Mouse (Mus musculus): ENCODE results near the gene Mas1.

The Mas1 gene

DNA sequence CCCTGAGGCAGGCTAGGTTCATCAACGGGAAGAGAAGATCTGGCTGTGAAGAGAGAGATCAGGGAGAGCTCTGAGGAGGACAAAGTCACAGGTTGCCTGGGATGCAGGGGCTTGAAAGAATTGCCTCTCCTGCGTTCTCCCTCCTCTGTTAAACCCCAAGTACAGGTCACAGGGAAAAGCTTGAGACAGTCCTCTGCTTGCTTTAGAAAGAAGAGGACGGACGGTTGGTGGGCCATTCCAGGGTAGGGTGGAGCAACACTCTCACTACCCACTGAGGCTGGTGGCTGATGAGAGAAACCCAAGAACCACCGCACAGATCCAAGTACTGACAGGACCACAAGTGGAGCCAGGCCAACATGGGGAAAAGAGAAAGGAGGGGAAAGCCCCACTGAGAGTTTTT is 7.8 kb upstream of the Mas1 start, which contains the start of gene Mrgprh:
Mrgprh (plus strand) TSS at position 301 of the 400 bp plus-strand sequence.
- no peak for DNase-seq (ENCODE audit: extremely low spot score, low read depth, low spot score)

DNA sequence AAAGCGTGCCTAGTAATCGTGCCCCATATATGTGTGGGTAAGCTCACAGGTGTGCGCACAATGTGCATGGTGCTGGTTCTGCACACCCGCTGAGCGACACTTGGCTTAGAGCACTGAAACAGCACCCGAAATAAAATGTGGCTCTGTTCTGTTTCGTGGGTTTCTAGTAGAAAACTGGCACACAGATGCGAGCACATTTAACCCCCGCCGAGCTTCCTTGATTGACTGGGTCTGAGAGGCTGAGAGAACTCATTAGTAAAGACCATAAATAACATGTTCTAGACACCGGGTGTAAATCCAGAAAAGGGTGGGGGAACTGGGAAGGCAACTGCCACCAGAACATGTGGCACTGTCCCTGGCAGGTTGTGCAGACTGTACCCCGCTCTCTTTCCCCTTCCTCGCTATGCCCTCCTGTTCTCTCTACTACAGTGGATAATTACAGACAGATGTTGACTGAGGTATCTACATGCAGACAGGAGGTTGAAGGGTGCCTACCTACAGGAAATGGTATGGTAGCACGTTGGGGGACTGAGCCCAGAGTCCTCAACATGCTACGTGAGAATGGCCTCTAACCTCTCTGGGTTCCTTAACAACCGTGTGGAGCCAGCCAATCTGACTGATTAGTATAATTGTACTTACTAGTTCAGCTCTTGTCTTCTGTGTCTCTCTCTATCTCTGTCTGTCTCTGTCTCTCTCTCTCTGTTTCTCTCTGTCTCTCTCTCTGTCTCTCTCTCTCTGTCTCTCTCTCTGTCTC is 4.5 kb upstream of the Mas1 start:
- DNase-seq (ENCODE audit: extremely low spot score, low read depth, low spot score): no peak

DNA sequence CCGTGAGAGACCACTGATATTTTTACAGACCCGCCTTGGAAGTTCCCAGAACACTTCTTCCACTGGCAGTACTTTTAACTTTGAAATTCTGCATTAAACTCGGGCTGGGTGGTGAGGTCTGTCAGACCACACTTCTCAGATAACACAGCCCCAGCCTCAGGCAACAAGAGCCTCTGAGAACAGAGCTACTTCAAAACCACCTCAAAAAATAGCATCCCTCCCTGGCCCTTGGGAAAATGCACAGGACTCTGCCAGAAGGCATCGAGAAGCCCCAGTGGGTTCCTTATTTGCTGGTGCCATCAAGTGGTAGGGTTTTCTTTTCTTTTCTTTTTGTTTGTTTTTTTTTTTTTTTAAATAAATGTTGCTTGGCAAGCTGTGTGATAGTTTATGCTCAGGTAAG is 697 bp upstream of the Mas1 start:
- no peak for DNase-seq (ENCODE audit: extremely low spot score, low read depth, low spot score)

DNA sequence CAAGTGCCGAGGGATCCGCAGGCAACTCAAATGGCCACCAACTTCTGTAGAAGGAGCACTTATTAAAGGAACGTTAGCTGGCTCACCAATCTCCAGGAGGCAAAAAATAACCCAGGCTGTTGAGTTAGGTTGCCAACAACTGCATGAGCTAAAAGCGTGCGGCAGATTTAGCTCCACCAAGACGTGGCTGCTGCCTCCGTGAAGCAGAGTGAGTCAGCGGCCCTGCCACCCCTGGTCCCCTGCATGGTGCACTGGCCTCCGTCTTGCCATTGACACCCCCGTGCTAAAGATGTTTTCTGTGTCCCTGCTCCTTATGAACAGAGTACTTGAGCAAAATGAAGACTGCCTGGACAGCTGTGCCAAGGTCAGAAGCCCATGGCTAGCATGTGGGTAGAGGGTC is 1.1 kb downstream of the Mas1 start:
- no peak for DNase-seq (ENCODE audit: extremely low spot score, low read depth, low spot score)

DNA sequence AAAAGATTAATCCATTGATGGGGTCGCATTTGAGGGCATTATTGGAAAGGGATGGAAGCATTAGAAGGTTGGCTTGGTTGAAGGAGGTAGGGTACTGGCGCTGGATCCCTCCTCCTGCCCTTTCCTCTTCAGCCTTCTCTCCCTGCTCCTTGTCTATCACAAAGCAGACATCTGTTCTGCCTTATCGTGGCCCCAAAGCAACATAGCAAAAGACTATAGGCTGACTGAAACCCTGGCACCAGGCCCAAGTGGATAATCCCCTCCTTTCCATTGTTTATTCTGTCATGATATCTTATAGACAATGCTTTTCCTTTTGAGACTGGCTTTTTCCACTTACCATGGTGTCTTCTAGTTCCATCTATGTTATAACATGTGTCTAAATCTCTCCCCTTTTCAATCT is 2.5 kb downstream of the Mas1 start:
- DNase-seq (ENCODE audit: extremely low spot score, low read depth, low spot score): no peak

DNA sequence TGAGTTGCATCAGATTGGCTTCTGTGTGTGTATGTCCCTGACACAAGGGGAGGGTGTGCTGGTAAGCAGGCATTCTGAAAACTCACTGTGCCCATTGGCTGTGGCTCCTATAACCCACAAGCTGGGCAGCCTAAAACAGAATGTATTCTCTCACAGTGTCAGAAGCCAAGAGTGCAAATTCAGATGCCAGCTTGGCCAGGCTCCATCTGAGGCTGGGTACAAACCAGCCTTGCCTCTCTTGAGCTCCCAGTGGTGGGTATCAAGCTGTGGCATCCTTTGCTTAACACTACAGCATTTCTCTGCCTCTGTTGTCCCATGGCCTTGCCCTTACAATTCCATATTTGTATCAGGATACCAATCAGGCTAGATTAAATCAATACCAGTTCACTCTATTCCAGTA is 3.8 kb downstream of the Mas1 start:
- DNase-seq (ENCODE audit: extremely low spot score, low read depth, low spot score): no peak

DNA sequence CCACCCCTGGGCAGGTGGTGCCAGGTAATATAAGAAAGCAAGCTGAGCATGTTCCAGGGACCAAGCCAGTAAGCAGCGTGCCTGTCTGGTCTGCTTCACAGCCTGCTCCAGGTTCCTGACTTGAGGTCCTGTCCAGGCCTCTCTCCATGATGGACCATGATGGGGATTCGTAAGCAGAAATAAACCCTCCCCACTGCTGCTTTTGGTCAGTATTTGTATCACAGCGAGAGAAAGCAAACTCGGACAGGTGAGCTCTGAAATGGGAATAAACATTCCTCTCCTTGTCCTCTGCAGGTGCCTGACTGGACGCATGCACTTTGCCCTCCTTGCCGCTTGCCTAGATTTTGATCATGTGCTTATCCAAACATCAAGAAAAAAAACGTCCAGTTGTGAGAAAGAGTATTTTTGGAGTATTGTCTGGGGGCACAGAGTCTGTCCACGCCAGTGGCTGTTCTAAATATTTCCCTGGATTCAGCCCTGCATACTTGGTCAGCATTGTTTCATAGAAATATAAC is 8.9 kb downstream of the Mas1 start:
- DNase-seq (ENCODE audit: extremely low spot score, low read depth, low spot score): no peak

DNA sequence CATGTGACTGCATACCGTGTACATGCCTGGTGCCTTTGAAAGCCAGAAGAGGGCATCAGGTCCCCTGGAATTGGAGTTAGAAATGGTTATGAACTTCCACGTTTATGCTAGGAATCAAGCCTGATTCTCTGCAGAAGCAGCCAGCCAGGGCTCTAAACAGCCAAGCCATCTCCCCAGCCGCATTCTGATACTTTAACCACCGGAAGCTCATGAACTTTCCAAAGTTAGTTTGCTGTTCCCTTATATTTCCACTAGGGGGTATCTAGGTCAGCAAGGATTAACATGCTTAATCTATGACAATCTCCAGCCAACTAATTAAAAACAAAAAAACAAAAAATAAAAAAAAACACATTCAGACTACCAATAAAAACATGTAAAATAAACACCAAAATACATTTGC is 9.9 kb downstream of the Mas1 start:
- no peak for DNase-seq (ENCODE audit: extremely low spot score, low read depth, low spot score)

DNA sequence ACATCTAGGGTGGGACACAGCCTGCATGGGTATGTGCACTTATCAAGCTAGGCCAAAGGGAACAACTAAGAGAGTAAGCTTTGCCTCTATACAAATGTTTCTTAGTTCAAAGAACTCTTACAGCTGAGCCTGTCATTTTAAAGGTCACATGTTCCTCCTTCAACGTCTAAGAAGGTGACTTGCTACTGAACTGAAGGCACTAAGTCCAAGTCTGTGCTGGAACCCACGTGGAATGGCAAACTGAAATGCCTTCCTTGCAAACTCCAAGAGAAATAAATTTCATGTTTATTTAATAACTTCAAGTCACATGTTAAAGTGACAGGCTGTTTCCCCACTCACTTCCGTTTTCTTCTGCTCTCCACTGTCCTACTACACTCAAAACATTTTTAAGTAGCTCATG is 10.5 kb downstream of the Mas1 start:
- DNase-seq (ENCODE audit: extremely low spot score, low read depth, low spot score): no peak

DNA sequence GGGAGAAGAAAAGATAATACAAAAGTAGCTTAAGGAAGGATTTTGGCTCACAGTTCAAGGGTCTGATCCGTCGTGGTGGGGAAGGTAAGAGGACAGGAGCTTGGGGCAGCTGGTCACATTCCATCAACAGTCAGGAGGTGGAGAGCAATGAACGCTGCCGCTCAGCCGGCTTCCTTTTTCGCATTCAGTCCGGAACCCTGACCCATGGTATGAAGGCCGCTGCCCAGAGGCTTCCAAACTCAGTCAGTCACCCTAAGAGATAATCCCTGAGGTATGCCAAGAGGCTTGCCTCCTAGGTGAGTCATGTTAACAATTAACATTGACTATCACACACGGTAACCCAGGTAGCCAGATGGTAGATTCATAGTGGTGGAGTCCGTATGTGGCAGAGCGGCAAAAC is 13.6 kb downstream of the Mas1 start:
- no peak for DNase-seq (ENCODE audit: extremely low spot score, low read depth, low spot score)

DNA sequence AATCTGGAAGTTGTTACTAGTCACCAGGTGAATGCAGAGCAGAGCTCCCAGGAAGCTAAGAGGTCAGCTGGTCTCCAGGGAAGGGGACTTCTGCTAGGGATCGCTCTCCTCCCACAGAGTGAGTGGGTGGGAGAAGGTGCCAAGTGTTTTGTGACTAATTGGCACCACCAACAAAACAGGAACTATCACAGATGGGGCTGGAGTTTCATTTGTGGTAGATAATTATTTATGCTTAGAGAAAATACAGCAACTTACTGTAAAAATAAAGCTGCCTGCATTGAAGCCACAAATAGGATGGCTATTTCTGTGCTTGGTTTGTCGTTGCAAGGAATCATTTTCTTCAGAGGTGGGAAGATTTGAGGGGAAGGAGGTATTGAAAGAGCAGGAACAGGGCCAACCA is 14.1 kb downstream of the Mas1 start:
- DNase-seq (ENCODE audit: extremely low spot score, low read depth, low spot score): no peak

DNA sequence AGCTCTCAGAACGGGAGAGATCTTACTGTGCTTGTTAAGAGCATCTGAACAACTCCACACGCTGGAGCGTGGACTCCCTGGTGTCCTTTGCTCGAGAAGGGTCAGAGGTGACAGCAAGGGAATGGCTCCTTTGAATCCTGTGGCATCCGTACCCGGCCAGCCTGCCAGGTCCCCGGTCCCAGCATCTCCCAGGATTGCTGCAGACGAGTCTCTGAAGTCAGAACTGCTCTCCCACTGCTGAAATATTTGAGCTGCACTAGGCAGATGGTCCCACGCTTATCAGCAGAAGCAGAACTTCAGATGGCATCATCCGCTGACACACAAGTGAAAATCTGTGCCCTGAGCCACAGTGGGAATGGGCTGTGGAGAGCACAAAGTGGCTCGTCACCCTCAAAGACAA is 16.3 kb downstream of the Mas1 start:
- DNase-seq (ENCODE audit: extremely low spot score, low read depth, low spot score): no peak

DNA sequence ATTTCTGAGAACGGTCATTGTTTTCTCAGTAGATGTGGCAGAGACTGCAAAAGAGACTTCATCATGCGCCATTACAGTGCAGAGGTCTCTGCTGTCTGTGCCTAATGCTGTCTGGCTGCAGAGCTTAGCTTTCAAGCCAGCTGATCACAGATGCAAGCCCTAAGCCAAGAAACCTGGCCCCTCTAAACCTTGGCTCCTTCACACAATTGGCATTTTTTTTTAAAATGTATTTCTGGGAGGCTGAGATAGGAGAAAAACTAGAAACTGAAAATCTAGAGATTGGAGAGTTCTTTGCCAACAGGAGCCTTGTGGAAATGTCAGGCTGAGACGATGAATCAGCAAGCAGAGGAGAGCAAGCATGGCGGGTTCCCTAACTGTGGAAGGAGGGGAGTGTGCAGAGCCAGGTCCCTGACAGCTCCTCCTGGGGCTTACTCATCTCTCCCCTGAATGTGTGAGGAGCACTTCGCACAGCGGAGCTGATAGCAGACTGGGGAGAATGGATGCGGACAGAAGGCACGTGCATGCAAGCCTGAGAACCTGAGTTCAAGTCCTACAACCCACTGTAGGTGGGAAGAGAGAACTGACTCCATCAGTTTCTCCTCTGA is 18.1 kb downstream of the Mas1 start:
- no peak for DNase-seq (ENCODE audit: extremely low spot score, low read depth, low spot score)

DNA sequence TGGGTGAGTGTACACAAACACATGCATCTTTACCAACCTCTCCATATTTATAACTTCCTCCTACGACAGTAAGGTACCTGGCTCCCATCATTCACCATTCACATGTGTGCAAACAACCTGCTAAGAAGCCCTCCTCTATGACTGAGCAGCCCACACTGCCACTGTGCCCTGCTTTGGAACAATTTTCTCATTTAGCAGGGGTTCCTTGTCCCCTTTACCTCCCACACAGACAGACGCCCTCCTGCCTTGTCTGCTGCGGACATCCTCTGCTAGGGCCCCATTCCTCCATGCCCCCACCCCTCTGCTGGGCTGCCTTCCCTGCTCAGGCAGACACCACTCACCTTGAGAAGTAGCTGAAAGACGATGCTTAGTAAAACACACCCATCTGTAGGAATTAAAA is 20.2 kb downstream of the Mas1 start:
- DNase-seq (ENCODE audit: extremely low spot score, low read depth, low spot score): no peak

DNA sequence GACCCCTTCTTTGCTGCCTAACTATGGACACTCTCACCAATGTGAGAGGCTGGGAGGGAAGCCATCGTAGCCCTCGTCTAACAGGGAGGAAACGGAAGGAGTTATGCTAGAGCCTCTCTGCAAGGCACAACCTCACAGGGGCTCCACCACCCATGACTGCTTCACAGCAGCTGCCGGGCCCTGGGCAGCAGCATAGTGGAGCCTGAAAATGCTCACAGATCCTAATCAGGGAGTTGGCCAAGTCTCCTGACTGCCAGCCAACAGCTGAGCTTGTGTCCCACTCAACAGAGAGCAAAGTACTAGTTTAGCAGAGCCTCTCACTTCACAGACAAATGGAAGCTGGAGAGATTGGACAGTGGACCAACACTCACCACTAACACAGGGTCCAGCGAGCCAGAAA is 21.5 kb downstream of the Mas1 start:
- DNase-seq (ENCODE audit: extremely low spot score, low read depth, low spot score): no peak

DNA sequence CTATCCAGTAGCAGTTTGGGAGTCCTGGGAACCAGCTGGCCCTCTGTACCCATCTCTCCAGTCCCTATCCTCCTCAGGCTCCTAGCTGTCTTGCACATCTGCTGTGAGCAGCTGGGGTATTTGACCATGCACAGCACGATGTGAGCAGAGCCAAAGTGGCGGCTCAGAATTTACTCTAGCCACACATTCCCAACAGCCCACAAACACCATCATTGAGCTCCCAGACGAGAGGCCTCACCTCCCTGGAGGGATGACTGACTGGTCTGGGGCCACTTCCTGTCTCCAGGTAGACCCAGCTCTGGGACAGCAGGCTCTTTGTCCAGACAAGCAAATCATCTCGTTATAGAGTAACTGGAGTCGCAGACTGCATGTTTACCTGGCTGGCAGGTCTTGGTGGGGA is 22.1 kb downstream of the Mas1 start:
- DNase-seq (ENCODE audit: extremely low spot score, low read depth, low spot score): no peak

DNA sequence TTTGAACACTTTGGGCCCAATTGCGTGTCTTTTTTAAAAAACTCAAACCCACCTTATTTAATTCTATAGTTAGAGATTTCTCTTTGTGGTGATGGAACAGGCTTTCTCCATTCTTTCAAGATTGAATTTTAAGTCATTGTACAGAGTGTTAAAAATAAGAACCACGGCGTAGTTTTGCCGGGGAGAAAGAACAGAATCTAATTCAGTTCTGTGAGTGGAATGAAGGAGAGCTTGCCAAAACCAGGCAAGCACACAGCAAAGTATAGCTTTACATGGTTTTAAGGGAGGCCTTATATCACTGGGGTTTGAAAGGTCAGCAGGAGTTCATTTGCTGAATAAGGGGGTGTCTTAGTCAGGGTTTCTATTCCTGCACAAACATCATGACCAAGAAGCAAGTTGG is 23.4 kb downstream of the Mas1 start:
- DNase-seq (ENCODE audit: extremely low spot score, low read depth, low spot score): no peak

DNA sequence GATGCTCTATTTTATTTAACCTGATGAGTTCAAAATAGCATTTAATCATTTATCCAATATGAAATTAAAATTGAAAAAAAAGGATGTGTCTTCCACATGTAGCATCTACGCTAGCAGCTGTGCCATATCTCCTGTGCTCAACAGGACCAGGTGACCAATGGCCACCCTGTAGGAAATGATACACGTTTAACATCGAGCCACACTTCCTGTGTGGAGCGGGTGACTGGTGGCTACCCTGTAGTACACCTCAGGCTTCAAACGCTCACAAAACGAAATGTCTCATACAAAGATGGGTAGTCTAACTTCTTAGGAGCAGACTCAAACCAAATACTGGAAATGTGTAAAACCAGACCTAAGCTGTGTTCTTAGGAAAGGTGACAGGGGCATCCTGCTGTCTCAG is 24.1 kb downstream of the Mas1 start:
- no peak for DNase-seq (ENCODE audit: extremely low spot score, low read depth, low spot score)

DNA sequence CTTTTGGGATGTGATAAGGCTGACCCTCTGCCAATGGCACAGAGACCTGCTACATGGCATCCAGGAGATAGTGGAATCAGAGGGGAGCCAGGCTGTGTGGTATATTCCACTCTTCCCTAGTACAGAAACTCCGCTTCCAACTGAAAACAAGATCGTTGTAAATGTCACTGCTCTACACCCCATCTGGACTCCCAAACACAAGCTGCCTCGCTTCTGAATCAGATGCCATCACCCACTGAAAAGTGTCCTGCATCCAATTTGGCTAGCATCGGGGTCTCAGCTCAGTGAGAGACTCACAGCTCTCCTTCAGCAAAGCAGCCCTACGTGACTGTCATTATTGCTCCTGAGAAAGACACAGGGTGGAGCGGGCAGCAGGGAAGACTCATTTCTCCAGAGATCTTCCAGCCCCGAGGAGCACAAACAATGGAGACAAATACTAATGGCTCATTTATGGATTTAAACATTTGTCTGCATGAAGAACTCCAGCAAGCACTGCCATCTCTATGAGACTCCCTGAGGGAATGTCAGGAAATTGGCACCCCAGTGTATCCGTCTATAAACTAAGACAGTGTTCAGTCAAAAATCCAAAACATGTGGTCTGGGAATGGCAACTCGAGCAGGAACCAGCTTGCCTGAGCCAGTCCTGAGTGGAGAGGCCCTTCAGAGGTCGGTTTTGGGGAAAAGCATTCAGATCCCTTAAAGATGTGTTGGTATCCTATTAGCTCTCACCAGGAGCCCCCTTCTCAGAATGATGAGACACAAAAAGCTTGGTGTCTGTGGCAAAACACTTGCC is 28.3 kb downstream of the Mas1 start:
- no peak for DNase-seq (ENCODE audit: extremely low spot score, low read depth, low spot score)

DNA sequence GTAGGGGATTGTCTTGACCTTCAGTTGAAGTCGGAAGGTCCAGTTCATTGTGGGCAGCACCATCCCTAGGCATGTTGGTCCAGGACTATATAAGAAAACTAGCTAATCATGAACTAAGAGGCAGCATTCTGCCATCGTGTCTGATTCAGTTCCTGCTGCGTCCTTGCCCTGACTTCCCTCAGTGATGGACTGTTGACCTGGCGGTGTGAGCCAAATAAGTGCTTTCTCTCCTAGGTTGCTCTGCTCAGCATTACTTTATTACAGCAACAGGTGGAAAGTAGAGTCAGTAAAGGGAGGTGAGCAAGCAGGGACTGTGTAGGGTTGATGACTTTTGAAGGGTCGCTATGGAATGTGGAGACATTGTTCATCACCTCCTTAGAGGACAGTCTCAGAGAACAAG is 32.2 kb downstream of the Mas1 start:
- no peak for DNase-seq (ENCODE audit: extremely low spot score, low read depth, low spot score)

DNA sequence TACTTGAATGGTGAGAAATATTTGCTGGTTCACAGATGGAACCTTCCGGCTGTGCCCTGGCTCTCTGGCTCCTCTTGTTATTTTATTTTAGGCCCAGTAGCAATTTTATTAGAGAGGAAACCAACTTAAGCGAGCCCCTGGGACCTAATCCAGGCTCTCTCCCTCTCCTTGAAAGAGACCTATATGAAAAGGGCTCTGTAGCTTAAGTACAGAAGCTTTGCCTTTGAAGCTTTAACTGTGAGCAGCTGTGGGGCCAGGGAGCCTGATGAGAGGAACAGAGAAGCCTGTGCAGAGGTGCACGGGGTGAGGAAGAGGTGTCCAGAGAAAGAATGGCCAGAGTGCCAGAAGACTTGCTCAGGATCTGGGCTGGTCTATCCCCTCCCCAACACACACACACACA is 33.1 kb downstream of the Mas1 start:
- DNase-seq (ENCODE audit: extremely low spot score, low read depth, low spot score): no peak

DNA sequence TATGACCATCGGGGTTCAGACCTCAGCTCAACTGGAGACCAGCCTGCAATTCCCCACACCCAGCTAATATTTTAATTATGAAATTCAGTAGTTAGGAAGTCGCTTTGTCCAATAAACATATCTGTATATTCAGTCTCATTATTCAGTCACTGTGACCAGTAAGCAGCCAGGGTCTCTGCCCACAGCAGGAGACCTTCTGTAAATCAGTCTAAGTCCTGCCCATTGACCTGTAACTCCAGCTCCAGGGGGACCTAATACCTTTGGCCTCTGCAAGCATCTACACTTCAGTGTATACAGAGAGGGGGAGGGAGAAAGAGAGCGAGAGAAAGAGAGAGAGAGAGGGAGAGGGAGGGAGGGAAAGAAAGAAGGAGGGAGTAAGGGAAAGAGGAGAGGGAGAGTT is 33.6 kb downstream of the Mas1 start:
- DNase-seq (ENCODE audit: extremely low spot score, low read depth, low spot score): no peak
